Mouse (Mus musculus): ENCODE results near the gene Klhl36.

DNA sequence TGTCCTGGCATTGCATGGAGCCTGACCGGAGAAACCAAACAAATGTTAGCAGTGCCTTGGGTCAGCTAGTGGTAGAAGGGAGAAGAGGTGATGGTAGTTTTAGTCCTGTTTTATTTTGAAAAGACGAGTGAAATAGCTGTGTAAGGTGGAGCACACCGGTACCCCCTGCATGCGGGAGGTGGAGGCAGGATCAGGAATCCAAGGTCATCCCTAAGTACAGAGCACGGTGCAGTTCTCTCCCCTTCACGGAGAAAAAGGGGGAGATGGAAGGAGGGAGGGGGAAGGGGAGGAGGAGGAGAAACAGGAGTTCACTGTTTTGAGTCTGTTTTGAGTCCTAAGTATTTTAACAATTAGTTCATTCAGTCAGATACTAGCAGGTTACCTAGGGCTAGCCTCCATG is 50.6 kb downstream of the Klhl36 start:
- TF ChIP-seq POLR2A (IDR thresholded peaks at IDR 0.05; ENCODE audit: control insufficient read depth, low read depth, low read length), result no peak
- TF ChIP-seq CTCF (IDR thresholded peaks at IDR 0.05; ENCODE audit: control insufficient read depth, insufficient read depth, insufficient replicate concordance, low read depth, low read length), result no peak

Data from testis, adult 2 months (tissue).